ENCODE assay signal across 10 mouse cellular contexts in genomic region chr6:142884128-142884527, GRCm38 (mm10).
DNase-seq lines count a peak whose midpoint lies in the region; ATAC-seq and TF ChIP-seq lines count a peak whose summit lies in the region.
"Had no signal": no experiment of that assay in that cellular context is flagged by ENCODE, and none has a peak within 500 bp of the region (broad histone marks: within the 10 kb centered on the region; RNA-seq: fewer than 3 reads in every experiment).

No protein-coding gene starts in this region.

- H3K4me1 ChIP-seq in intestine, embryonic 15.5 days (replicated peaks): peaks cover 5% of the 10 kb centered on the region
- no peaks in the 10 kb centered on the region for H3K4me1 ChIP-seq in intestine, postnatal 0 days (replicated peaks; ENCODE audit: control insufficient read depth, insufficient read depth, low read length)
- peaks cover 25% of the 10 kb centered on the region; the same call in 1 of the 2 replicates for H3K4me1 ChIP-seq in liver, embryonic 12.5 days
- H3K4me1 ChIP-seq in hindbrain, embryonic 14.5 days (replicated peaks; ENCODE audit: control insufficient read depth, insufficient read depth, low read length): 0 out of 2 replicates have a peak, but pooled peaks cover under 1% of the 10 kb centered on the region

- H3K4me3 ChIP-seq in intestine, embryonic 15.5 days (replicated peaks): no peak overlapping the region
- H3K4me3 ChIP-seq in intestine, postnatal 0 days (ENCODE audit: low read depth, low read length): no peak overlapping the region
- no peak overlapping the region for H3K4me3 ChIP-seq in liver, embryonic 12.5 days
- no peak overlapping the region for H3K4me3 ChIP-seq in hindbrain, embryonic 14.5 days (replicated peaks; ENCODE audit: low read length)
- H3K4me3 ChIP-seq: heart, embryonic 15.5 days had no signal

- no peak overlapping the region for H3K27ac ChIP-seq in intestine, embryonic 15.5 days
- no peak overlapping the region for H3K27ac ChIP-seq in intestine, postnatal 0 days (ENCODE audit: low read depth, low read length)
- no peak overlapping the region for H3K27ac ChIP-seq in liver, embryonic 12.5 days
- H3K27ac ChIP-seq in hindbrain, embryonic 14.5 days: no peak overlapping the region
- H3K27ac ChIP-seq: heart, embryonic 15.5 days had no signal

- H3K27me3 ChIP-seq in intestine, embryonic 15.5 days (replicated peaks): no peaks in the 10 kb centered on the region
- H3K27me3 ChIP-seq in intestine, postnatal 0 days (replicated peaks; ENCODE audit: control insufficient read depth, insufficient read depth, low read length): no peaks in the 10 kb centered on the region
- H3K27me3 ChIP-seq in liver, embryonic 12.5 days (replicated peaks): no peaks in the 10 kb centered on the region
- no peaks in the 10 kb centered on the region for H3K27me3 ChIP-seq in hindbrain, embryonic 14.5 days (ENCODE audit: control insufficient read depth, insufficient read depth, low read length)
- H3K27me3 ChIP-seq: heart, embryonic 15.5 days; Patski had no signal

- 52% methylated on average over 9 of the region's 9 CpGs for WGBS in intestine, embryonic 15.5 days
- 51% methylated on average over 9 of the region's 9 CpGs for WGBS in intestine, postnatal 0 days
- 34% methylated on average over 9 of the region's 9 CpGs for WGBS in liver, embryonic 12.5 days (ENCODE audit: insufficient replicate concordance)
- WGBS in hindbrain, embryonic 14.5 days: 61% methylated on average over 9 of the region's 9 CpGs

- no peak overlapping the region for H3K4me2 ChIP-seq in intestine, embryonic 15.5 days (replicated peaks)
- H3K4me2 ChIP-seq in intestine, postnatal 0 days (replicated peaks; ENCODE audit: low read depth): no peak overlapping the region
- peak overlapping the region; percentile 15 for H3K4me2 ChIP-seq in liver, embryonic 12.5 days
- H3K4me2 ChIP-seq in hindbrain, embryonic 14.5 days (replicated peaks): no peak overlapping the region
- H3K4me2 ChIP-seq: heart, embryonic 15.5 days had no signal

- TF ChIP-seq CTCF in intestine, postnatal 0 days (IDR thresholded peaks at IDR 0.05; ENCODE audit: low read depth): no peak

- peak; percentile 63; the same call in 1 of the 2 replicates for ATAC-seq in intestine, embryonic 15.5 days
- ATAC-seq in intestine, postnatal 0 days: no peak
- ATAC-seq in liver, embryonic 12.5 days: peak; percentile 76
- no peak for ATAC-seq in hindbrain, embryonic 14.5 days (ENCODE audit: low FRiP score)
- ATAC-seq: Patski had no signal

- H3K9ac ChIP-seq in intestine, embryonic 15.5 days: no peak overlapping the region
- H3K9ac ChIP-seq in intestine, postnatal 0 days (ENCODE audit: low read depth, low read length): no peak overlapping the region
- no peak overlapping the region for H3K9ac ChIP-seq in liver, embryonic 12.5 days
- no peak overlapping the region for H3K9ac ChIP-seq in hindbrain, embryonic 14.5 days
- H3K9ac ChIP-seq: heart, embryonic 15.5 days had no signal

- no peaks in the 10 kb centered on the region for H3K36me3 ChIP-seq in intestine, embryonic 15.5 days
- no peaks in the 10 kb centered on the region for H3K36me3 ChIP-seq in intestine, postnatal 0 days (ENCODE audit: control insufficient read depth, insufficient read depth)
- no peaks in the 10 kb centered on the region for H3K36me3 ChIP-seq in liver, embryonic 12.5 days
- no peaks in the 10 kb centered on the region for H3K36me3 ChIP-seq in hindbrain, embryonic 14.5 days (replicated peaks; ENCODE audit: control insufficient read depth, insufficient read depth)
- H3K36me3 ChIP-seq: heart, embryonic 15.5 days had no signal

- H3K9me3 ChIP-seq in intestine, embryonic 15.5 days: no peaks in the 10 kb centered on the region
- H3K9me3 ChIP-seq in intestine, postnatal 0 days (ENCODE audit: control insufficient read depth): no peaks in the 10 kb centered on the region
- no peaks in the 10 kb centered on the region for H3K9me3 ChIP-seq in liver, embryonic 12.5 days (replicated peaks)
- H3K9me3 ChIP-seq in hindbrain, embryonic 14.5 days (ENCODE audit: control insufficient read depth, low read length): no peaks in the 10 kb centered on the region
- H3K9me3 ChIP-seq: heart, embryonic 15.5 days had no signal

- peak; percentile 90 for DNase-seq in ZHBTc4 (ENCODE audit: low read depth, low spot score)
- peak; percentile 54 to 73 for DNase-seq in thymus, adult 18-20 months
- no peak for DNase-seq in urinary bladder, postnatal 25 days (ENCODE audit: low spot score)
- no peak for DNase-seq in hindbrain, embryonic 14.5 days (ENCODE audit: low spot score)
- DNase-seq in gastrocnemius, adult 18-20 months (ENCODE audit: low spot score): no peak

Comparison
In these comparisons a context has a peak if more than half of its experiments do, and no peak if none do; other contexts are left out.
1. ATAC-seq: peak in intestine, embryonic 15.5 days (single experiment) and liver, embryonic 12.5 days (single experiment); none in intestine, postnatal 0 days (single experiment) and hindbrain, embryonic 14.5 days (single experiment).
2. DNase-seq: peak in ZHBTc4 (single experiment) and thymus, adult 18-20 months (2 of 2); none in urinary bladder, postnatal 25 days (single experiment), hindbrain, embryonic 14.5 days (single experiment) and gastrocnemius, adult 18-20 months (single experiment).